Mouse (Mus musculus): ENCODE data around the gene Snx3. TPM values are rescaled to one million over a fixed set of nuclear protein-coding genes. Genes with fewer than 3 reads are reported as not detected.

Snx3 gene
- polyA plus RNA-seq, 1 experiment: 363 TPM

GRCm38 (mm10) chr10:42525682-42526081, 23.9 kb downstream of the Snx3 start:
- no peak overlapping the region for H3K4me3 ChIP-seq (ENCODE audit: control insufficient read depth, low read depth, low read length)
- no peaks in the 10 kb centered on the region; the same call in 1 of the 2 replicates for H3K36me3 ChIP-seq (ENCODE audit: control insufficient read depth, insufficient read depth, low read length)
- no peaks in the 10 kb centered on the region for H3K4me1 ChIP-seq (ENCODE audit: control insufficient read depth, insufficient read depth, low read length)
- TF ChIP-seq POLR2A (IDR thresholded peaks at IDR 0.05; ENCODE audit: control insufficient read depth, low read depth, low read length) (no peak), CTCF (IDR thresholded peaks at IDR 0.05; ENCODE audit: control insufficient read depth, insufficient read depth, insufficient replicate concordance, low read depth, low read length) (no peak)
- no peaks in the 10 kb centered on the region for H3K27me3 ChIP-seq (ENCODE audit: control insufficient read depth, insufficient read depth, low read length)
- no peak overlapping the region for H3K27ac ChIP-seq (ENCODE audit: control insufficient read depth, insufficient read depth, low read depth, low read length)

GRCm38 (mm10) chr10:42533836-42534453, 32.1 kb downstream of the Snx3 start:
- H3K4me1 ChIP-seq (ENCODE audit: control insufficient read depth, insufficient read depth, low read length): no peaks in the 10 kb centered on the region
- peaks cover 1% of the 10 kb centered on the region; the same call in 1 of the 2 replicates for H3K36me3 ChIP-seq (ENCODE audit: control insufficient read depth, insufficient read depth, low read length)
- no peak overlapping the region for H3K4me3 ChIP-seq (ENCODE audit: control insufficient read depth, low read depth, low read length)
- TF ChIP-seq POLR2A (IDR thresholded peaks at IDR 0.05; ENCODE audit: control insufficient read depth, low read depth, low read length): no peak
- TF ChIP-seq CTCF (IDR thresholded peaks at IDR 0.05; ENCODE audit: control insufficient read depth, insufficient read depth, insufficient replicate concordance, low read depth, low read length): no peak
- H3K27ac ChIP-seq (ENCODE audit: control insufficient read depth, insufficient read depth, low read depth, low read length): no peak overlapping the region
- no peaks in the 10 kb centered on the region for H3K27me3 ChIP-seq (ENCODE audit: control insufficient read depth, insufficient read depth, low read length)

GRCm38 (mm10) chr10:42537571-42538316, 35.9 kb downstream of the Snx3 start:
- Histone ChIP-seq H3K36me3 (ENCODE audit: control insufficient read depth, insufficient read depth, low read length) (peaks cover 1% of the 10 kb centered on the region; the same call in 1 of the 2 replicates), H3K27me3 (ENCODE audit: control insufficient read depth, insufficient read depth, low read length) (no peaks in the 10 kb centered on the region), H3K4me1 (ENCODE audit: control insufficient read depth, insufficient read depth, low read length) (no peaks in the 10 kb centered on the region), H3K4me3 (ENCODE audit: control insufficient read depth, low read depth, low read length) (no peak overlapping the region), H3K27ac (ENCODE audit: control insufficient read depth, insufficient read depth, low read depth, low read length) (no peak overlapping the region)
- TF ChIP-seq CTCF (IDR thresholded peaks at IDR 0.05; ENCODE audit: control insufficient read depth, insufficient read depth, insufficient replicate concordance, low read depth, low read length): no peak
- TF ChIP-seq POLR2A (IDR thresholded peaks at IDR 0.05; ENCODE audit: control insufficient read depth, low read depth, low read length): no peak

DNA sequence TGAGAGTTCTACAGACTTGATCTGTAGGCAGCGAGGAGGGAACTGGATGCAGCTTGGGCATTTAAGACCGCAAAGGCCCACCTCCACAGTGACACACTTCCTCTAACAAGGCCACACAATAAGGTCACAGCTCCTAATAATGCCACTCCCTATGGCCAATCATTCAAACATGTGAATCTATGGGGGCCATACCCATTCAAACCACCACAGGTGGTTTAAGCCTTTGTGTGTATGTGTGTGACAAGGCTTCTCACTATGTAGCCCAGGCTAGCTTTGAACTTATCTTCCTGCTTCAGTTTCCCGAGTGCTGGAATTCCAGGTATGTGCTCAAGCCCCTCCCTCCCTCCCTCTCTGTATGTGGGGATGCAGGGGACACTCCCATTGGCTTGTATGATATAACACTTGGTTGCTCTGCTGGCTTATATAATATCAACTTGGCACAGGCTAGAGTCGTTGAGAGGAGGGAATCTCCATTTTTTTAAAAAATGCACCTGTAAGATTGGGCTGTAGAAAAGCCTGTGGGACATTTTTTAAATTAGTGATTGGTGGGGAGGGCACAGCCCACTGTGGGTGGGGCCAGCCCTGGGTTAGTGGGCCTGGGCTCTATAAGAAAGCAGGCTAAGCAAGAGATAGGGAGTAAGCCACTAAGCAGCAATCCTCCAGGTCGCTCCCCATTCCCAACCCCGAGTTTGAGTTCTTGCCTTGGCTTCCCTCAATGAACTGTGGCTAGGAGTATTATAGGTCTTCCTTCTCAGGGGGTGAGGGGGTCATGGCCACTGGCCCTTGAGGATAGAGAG, 44.1 kb downstream of the Snx3 start:
- TF ChIP-seq CTCF (IDR thresholded peaks at IDR 0.05; ENCODE audit: control insufficient read depth, insufficient read depth, insufficient replicate concordance, low read depth, low read length) (no peak), POLR2A (IDR thresholded peaks at IDR 0.05; ENCODE audit: control insufficient read depth, low read depth, low read length) (no peak)
- H3K36me3 ChIP-seq (ENCODE audit: control insufficient read depth, insufficient read depth, low read length): no peaks in the 10 kb centered on the region
- no peak overlapping the region for H3K27ac ChIP-seq (ENCODE audit: control insufficient read depth, insufficient read depth, low read depth, low read length)
- H3K27me3 ChIP-seq (ENCODE audit: control insufficient read depth, insufficient read depth, low read length): no peaks in the 10 kb centered on the region
- H3K4me1 ChIP-seq (ENCODE audit: control insufficient read depth, insufficient read depth, low read length): no peaks in the 10 kb centered on the region
- H3K4me3 ChIP-seq (ENCODE audit: control insufficient read depth, low read depth, low read length): no peak overlapping the region

DNA sequence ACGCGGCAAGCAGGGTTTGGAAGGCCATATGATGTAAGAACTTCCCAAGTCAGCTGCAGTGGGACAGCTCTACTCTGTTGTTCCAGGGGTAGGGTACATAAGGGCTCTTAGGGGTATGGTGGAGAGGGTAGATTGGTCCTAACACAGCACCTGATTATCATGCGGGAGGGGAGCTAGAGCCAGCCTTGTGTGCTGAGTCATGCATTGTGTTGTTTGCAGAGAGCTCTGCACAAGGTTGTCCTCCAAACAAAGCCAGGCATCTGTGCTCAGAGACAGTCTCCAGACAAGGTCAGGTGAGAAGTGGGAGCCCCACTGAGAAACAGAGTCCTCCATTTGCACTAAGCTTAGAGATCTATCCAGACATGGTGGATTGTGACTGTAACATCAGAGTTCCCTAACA, 44.7 kb downstream of the Snx3 start:
- no peaks in the 10 kb centered on the region for H3K27me3 ChIP-seq (ENCODE audit: control insufficient read depth, insufficient read depth, low read length)
- H3K27ac ChIP-seq (ENCODE audit: control insufficient read depth, insufficient read depth, low read depth, low read length): no peak overlapping the region
- TF ChIP-seq CTCF (IDR thresholded peaks at IDR 0.05; ENCODE audit: control insufficient read depth, insufficient read depth, insufficient replicate concordance, low read depth, low read length): no peak
- TF ChIP-seq POLR2A (IDR thresholded peaks at IDR 0.05; ENCODE audit: control insufficient read depth, low read depth, low read length): no peak
- no peaks in the 10 kb centered on the region for H3K4me1 ChIP-seq (ENCODE audit: control insufficient read depth, insufficient read depth, low read length)
- no peaks in the 10 kb centered on the region for H3K36me3 ChIP-seq (ENCODE audit: control insufficient read depth, insufficient read depth, low read length)
- H3K4me3 ChIP-seq (ENCODE audit: control insufficient read depth, low read depth, low read length): no peak overlapping the region

DNA sequence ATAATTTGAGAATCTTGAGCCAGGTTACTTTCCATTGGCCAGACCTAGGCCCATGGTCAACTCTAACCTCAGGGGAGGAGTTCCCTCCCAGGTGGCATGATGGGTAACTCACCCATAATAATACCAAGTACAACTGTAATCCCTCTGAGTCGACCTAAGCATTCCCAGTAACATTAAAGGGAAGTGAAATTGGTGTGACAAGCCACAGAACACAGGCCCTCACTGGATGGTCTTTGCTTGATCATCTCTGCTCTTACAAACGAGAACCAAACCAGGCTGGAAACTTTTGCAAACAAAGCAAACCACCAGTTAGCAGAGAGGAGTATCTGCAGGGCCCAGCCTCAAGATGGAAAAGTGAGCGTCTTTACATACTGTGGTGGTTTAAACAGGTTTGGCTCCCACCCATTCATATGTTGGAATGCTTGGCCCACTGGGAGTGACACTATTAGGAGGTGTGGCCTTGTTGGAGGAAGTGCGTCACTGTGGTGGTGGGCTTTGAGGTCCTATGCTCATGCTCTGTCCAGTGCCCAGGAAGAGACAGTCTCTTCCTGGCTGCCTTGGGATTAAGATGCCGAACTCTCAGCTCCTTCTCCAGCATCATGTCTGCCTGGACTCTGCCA, 57.9 kb downstream of the Snx3 start:
- no peaks in the 10 kb centered on the region for H3K4me1 ChIP-seq (ENCODE audit: control insufficient read depth, insufficient read depth, low read length)
- H3K36me3 ChIP-seq (ENCODE audit: control insufficient read depth, insufficient read depth, low read length): no peaks in the 10 kb centered on the region
- no peak overlapping the region for H3K27ac ChIP-seq (ENCODE audit: control insufficient read depth, insufficient read depth, low read depth, low read length)
- no peak for TF ChIP-seq POLR2A (IDR thresholded peaks at IDR 0.05; ENCODE audit: control insufficient read depth, low read depth, low read length)
- no peak for TF ChIP-seq CTCF (IDR thresholded peaks at IDR 0.05; ENCODE audit: control insufficient read depth, insufficient read depth, insufficient replicate concordance, low read depth, low read length)
- no peak overlapping the region for H3K4me3 ChIP-seq (ENCODE audit: control insufficient read depth, low read depth, low read length)
- H3K27me3 ChIP-seq (ENCODE audit: control insufficient read depth, insufficient read depth, low read length): no peaks in the 10 kb centered on the region

Measured in testis, adult 2 months (tissue).